Mouse (Mus musculus) adrenal gland (tissue): Measurements from ENCODE around the gene Pars2.

Experiments
- intact Hi-C: fragments of 180-260 bp; cut with DNase I; formaldehyde crosslinking; loops from one replicate; pipeline ENCODE4 v1.15.1; 2025

Pars2 gene

GRCm38 (mm10) chr4:106700798-106701197, 49.9 kb downstream of the Pars2 start:
- intact Hi-C loops = loop anchor here (10.0 kb wide), 1 partner anchor 226 kb away; no protein-coding TSS in a partner anchor

- intact Hi-C loops = loop anchor here (10.0 kb wide), 1 partner anchor 229 kb away; no protein-coding TSS in a partner anchor
Measured at GRCm38 (mm10) chr4:106703956-106704355, 53.1 kb downstream of the Pars2 start.

- intact Hi-C loops = loop anchor here (10.0 kb wide), 1 partner anchor 230 kb away; no protein-coding TSS in a partner anchor
Measured at GRCm38 (mm10) chr4:106704416-106704815, 53.5 kb downstream of the Pars2 start.
